Mouse (Mus musculus) forebrain, embryonic 15.5 days (tissue): ENCODE measurements around the gene Tmem161b. TPM values are rescaled to one million over a fixed set of nuclear protein-coding genes. Genes with fewer than 3 reads are reported as not detected.

Source experiments
- microRNA-seq: library from miRNA; unstranded; fragments of <30 nt; microRNA quantifications from one replicate; pipeline ENCODE4, GENCODE M21; 2016
- polyA plus RNA-seq: library from polyadenylated mRNA; unstranded; fragments of >200 nt; fragmentation: Nextera tagmentation; extraction: Ambion mirVana; gene quantifications from 2 replicates; pipeline ENCODE4 v1.2.1, GENCODE M21; 2015

The Tmem161b gene
- polyA plus RNA-seq, 1 experiment from 2014 or later, result 25.5 TPM

Small RNAs within 50 kb of the gene (microRNA-seq; reads per million reads assigned to microRNA genes)
- gene Gm24331, result not detected
